Mouse (Mus musculus) megakaryocyte, embryonic 14.5 days (primary cell): ENCODE data around the gene Dlgap3. TPM values are rescaled to one million over a fixed set of nuclear protein-coding genes. Genes with fewer than 3 reads are reported as not detected.

ENCODE experiments used
- H3K27me3 ChIP-seq: replicated peaks from 2 replicates; pipeline ENCODE3; 2012; ENCODE audit warnings: inconsistent platforms
- H3K36me3 ChIP-seq: replicated peaks from 2 replicates; pipeline ENCODE3; 2012; ENCODE audit warnings: low read length, inconsistent platforms, mixed read lengths
- H3K4me1 ChIP-seq: 2 replicates; pipeline ENCODE4 v1.6.1; 2012; ENCODE audit warnings: inconsistent platforms
- H3K4me3 ChIP-seq: replicated peaks from 2 replicates; pipeline ENCODE3; 2012; ENCODE audit warnings: moderate library complexity, mild to moderate bottlenecking, inconsistent platforms
- H3K9me3 ChIP-seq: 2 replicates; pipeline ENCODE4 v1.6.1; 2012; ENCODE audit warnings: inconsistent platforms
- FLI1 ChIP-seq: IDR thresholded peaks from 2 replicates; pipeline ENCODE4 v1.6.1; 2012; ENCODE audit warnings: low read length, inconsistent platforms, mixed read lengths
- GATA1 ChIP-seq: IDR thresholded peaks from 3 replicates; pipeline ENCODE4 v1.6.1; 2012; ENCODE audit warnings: mixed read lengths, low read length, inconsistent platforms, borderline replicate concordance
- polyA plus RNA-seq: library from polyadenylated mRNA; stranded (reverse); fragments of >175 nt; gene quantifications from 2 replicates; pipeline ENCODE4 v1.2.3, GENCODE M21; 2012; ENCODE audit warnings: low replicate concordance; ENCODE audit not compliant: insufficient read depth

Dlgap3 gene
- polyA plus RNA-seq, 1 experiment: 0.07 TPM

DNA sequence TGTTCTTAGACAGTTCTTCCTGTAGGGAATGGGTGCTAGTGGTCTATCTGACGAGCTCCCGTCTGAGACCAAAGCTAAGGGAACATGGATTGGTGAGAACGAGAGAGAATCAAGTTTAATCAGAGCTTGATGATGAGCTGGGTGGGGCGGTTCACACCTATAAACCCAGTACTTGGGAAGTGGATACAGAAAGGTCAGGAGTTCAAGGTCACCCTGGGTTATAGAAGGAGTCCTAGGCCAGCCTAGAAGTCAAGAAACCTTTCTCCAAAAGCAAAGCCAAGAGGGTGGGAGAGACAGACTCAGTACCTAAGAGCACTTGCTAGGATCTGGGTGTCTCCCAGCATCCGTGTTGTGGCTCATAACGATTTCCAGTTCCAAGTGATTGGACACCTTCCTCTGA, 21.9 kb downstream of the Dlgap3 start:
- Histone ChIP-seq H3K4me1 (no peaks in the 10 kb centered on the region), H3K9me3 (no peaks in the 10 kb centered on the region), H3K4me3 (no peak overlapping the region), H3K27me3 (peaks cover 25% of the 10 kb centered on the region), H3K36me3 (no peaks in the 10 kb centered on the region)
- TF ChIP-seq GATA1 (no peak), FLI1 (no peak)

GRCm38 (mm10) chr4:127192704-127193103, 23.7 kb downstream of the Dlgap3 start:
- no peaks in the 10 kb centered on the region for H3K9me3 ChIP-seq
- no peaks in the 10 kb centered on the region for H3K4me1 ChIP-seq
- peaks cover 31% of the 10 kb centered on the region for H3K27me3 ChIP-seq
- no peak overlapping the region for H3K4me3 ChIP-seq
- TF ChIP-seq GATA1: no peak
- TF ChIP-seq FLI1: no peak
- no peaks in the 10 kb centered on the region for H3K36me3 ChIP-seq

- TF ChIP-seq FLI1 (no peak), GATA1 (no peak)
Observed at GRCm38 (mm10) chr4:127193378-127194155, 24.6 kb downstream of the Dlgap3 start.

DNA sequence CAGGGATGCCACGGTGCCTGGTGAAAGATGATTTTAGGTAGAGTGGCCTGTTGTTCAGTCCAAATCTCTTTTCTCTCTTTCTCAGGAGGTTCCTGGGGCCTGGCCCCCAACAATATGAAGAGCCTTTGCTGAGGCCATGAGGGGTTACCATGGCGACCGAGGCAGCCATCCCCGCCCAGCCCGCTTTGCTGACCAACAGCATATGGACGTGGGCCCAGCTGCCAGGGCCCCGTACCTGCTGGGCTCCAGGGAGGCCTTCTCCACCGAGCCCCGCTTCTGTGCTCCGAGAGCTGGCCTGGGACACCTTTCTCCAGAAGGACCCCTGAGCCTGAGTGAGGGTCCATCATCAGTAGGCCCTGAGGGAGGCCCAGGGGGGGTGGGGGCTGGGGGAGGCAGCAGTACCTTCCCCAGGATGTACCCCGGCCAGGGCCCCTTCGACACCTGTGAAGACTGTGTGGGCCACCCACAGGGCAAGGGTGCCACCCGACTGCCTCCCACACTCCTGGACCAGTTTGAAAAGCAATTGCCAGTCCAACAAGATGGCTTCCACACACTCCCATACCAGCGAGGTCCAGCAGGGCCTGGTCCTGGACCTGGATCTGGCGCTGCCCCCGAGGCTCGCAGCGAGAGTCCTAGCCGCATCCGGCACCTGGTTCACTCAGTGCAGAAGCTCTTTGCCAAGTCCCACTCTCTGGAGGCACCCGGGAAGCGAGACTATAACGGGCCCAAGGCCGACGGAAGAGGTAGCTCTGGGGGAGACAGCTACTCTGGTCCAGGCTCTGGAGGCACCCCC, 25.7 kb downstream of the Dlgap3 start:
- Histone ChIP-seq H3K36me3 (no peaks in the 10 kb centered on the region), H3K27me3 (peaks cover 33% of the 10 kb centered on the region), H3K4me3 (no peak overlapping the region), H3K4me1 (no peaks in the 10 kb centered on the region), H3K9me3 (no peaks in the 10 kb centered on the region)
- TF ChIP-seq FLI1: no peak

More at GRCm38 (mm10) chr4:127193378-127194155, 24.6 kb downstream of the Dlgap3 start:
- Histone ChIP-seq H3K4me1 (no peaks in the 10 kb centered on the region), H3K4me3 (no peak overlapping the region), H3K36me3 (no peaks in the 10 kb centered on the region), H3K27me3 (peaks cover 32% of the 10 kb centered on the region), H3K9me3 (no peaks in the 10 kb centered on the region)

DNA sequence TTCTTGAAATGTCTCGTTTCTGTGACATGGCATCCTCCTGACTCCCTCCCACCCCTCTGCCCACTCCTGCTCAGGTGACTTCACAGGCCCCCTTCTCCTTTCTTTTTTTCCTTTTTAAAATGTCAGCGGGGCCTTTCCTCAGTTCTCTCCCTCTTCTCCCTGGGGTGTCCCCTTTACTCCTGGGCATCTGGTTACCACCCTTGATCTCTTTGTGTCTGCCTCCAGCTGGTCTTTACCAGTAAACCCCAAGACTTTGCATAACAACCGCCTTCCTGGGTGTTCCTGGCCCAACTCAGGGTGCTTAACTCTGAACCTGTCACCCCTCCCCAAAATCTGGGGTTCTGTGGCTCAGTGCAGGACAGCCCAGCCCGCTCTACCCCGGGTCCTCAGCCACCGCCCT, 29.6 kb downstream of the Dlgap3 start:
- TF ChIP-seq FLI1: no peak
- TF ChIP-seq GATA1: no peak
- Histone ChIP-seq H3K27me3 (peaks cover 31% of the 10 kb centered on the region), H3K4me3 (no peak overlapping the region), H3K4me1 (no peaks in the 10 kb centered on the region), H3K9me3 (no peaks in the 10 kb centered on the region), H3K36me3 (no peaks in the 10 kb centered on the region)

- TF ChIP-seq GATA1 (no peak), FLI1 (no peak)
- H3K36me3 ChIP-seq: no peaks in the 10 kb centered on the region
- H3K4me3 ChIP-seq: no peak overlapping the region
- H3K4me1 ChIP-seq: no peaks in the 10 kb centered on the region
- H3K27me3 ChIP-seq: peaks cover 30% of the 10 kb centered on the region
- no peaks in the 10 kb centered on the region for H3K9me3 ChIP-seq
Observed at GRCm38 (mm10) chr4:127199406-127199805, 30.4 kb downstream of the Dlgap3 start.

- Histone ChIP-seq H3K36me3 (no peaks in the 10 kb centered on the region), H3K9me3 (no peaks in the 10 kb centered on the region), H3K27me3 (peaks cover 30% of the 10 kb centered on the region), H3K4me1 (no peaks in the 10 kb centered on the region), H3K4me3 (no peak overlapping the region)
- no peak for TF ChIP-seq GATA1
- TF ChIP-seq FLI1: no peak
Observed at GRCm38 (mm10) chr4:127200164-127200722, 31.2 kb downstream of the Dlgap3 start.

- Histone ChIP-seq H3K4me1 (no peaks in the 10 kb centered on the region), H3K4me3 (no peak overlapping the region), H3K9me3 (no peaks in the 10 kb centered on the region), H3K27me3 (peaks cover 30% of the 10 kb centered on the region), H3K36me3 (no peaks in the 10 kb centered on the region)
- TF ChIP-seq GATA1 (no peak), FLI1 (no peak)
Observed at GRCm38 (mm10) chr4:127200769-127201617, 32.0 kb downstream of the Dlgap3 start.

DNA sequence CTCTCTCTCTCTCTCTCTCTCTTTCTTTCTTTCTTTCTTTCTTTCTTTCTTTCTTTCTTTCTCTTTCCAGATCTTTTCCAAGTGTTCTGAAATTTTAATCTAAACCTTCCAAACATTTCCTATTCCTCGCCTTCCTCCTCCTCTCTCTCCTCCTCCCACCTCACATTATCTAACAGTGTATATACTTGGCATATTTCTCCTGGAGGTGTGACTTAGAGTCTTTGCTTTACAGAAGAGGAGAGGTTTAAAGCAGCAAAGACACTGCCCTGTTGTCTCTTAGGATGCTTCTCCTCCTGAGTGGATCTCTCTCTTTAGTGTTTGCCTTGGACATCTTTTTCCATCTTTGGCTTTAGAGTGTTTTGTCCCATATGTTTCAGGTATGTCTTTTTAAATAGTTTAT, 34.1 kb downstream of the Dlgap3 start:
- Histone ChIP-seq H3K9me3 (no peaks in the 10 kb centered on the region), H3K4me1 (no peaks in the 10 kb centered on the region)
- no peak for TF ChIP-seq FLI1
- TF ChIP-seq GATA1: no peak

GRCm38 (mm10) chr4:127211318-127211717, 42.3 kb downstream of the Dlgap3 start:
- H3K4me1 ChIP-seq: peaks cover 5% of the 10 kb centered on the region
- H3K27me3 ChIP-seq: peaks cover 54% of the 10 kb centered on the region
- no peaks in the 10 kb centered on the region for H3K36me3 ChIP-seq
- no peak overlapping the region for H3K4me3 ChIP-seq
- TF ChIP-seq FLI1 (no peak), GATA1 (no peak)
- no peaks in the 10 kb centered on the region for H3K9me3 ChIP-seq

More for the DNA sequence above, 34.1 kb downstream of the Dlgap3 start:
- Histone ChIP-seq H3K36me3 (no peaks in the 10 kb centered on the region), H3K27me3 (peaks cover 17% of the 10 kb centered on the region), H3K4me3 (no peak overlapping the region)
